Mouse (Mus musculus) MN1 (cell line): ENCODE measurements at regions not wholly inside any gene's neighbourhood (a gene's known extent, or its start where the extent isn't known, plus 50 kb on each side); places are given as distances from the start of the nearest gene placed in this dataset.

Source experiments
- DNase-seq: peaks from one replicate; pipeline ENCODE4 v3.0.0-alpha.2; 2016; ENCODE audit warnings: low spot score

DNA sequence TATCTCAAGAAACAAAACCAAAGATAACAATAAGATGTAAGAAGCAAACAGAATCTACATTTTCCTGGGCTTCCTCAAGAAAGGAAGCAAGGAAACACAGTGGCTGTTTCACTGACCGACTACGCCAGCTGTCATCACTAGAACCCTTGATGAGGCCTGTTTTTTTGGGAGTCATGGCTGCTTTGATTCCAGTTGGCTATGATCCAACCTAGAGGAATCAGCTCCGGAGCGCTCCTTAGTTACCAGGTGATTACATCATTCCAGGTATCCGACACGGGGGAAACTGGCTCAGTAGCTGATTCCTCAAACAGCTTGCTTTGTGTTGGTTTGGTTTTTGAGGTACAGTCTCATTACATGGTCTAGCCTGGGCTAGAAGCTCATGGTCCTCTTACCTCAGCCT, 84.1 kb upstream of the Galnt15 start:
- DNase-seq: peak; percentile 56

DNA sequence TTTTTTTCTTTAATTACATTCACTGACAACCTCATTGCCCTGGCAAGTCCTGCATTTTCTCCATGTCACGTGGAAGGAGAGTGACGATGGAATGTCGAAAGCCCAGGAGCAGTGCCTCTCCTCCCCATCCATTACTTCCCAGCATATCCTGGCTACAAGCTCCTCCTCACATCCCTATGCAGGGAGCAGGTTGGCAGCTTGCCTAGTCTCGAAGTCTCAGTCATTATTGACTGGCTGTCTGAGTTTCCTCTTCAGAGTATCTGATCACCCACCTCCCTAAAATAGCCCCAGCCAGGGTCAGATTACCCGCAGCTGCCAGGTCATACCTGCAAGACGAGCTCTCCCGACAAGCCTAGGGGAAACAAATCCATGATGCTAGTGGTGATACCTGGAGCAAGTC, 83.7 kb upstream of the Galnt15 start:
- DNase-seq: peak; percentile 67

GRCm38 (mm10) chr14:31946032-31946431, 82.8 kb upstream of the Galnt15 start:
- peak; percentile 58 for DNase-seq

DNA sequence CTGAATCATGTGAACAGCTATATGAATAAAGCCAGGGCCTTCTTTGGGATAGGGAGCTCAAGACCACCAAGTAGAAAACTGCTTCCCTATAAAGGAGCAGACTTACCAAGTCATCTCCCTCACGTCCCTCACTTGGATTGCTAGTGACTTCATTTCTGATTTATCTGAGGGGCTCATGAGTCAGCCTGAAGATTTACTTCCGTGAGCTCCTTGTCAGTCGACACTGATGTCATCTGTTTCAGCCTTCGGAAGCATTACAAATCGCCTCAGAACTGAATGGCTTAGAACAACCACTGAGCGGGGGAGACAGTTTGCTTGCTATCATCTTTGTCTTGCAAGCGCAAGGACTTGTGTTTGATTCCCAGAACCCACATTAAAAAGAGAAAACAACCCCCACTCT, 81.5 kb upstream of the Galnt15 start:
- peak; percentile 78 for DNase-seq

- no peak for DNase-seq
Measured at GRCm38 (mm10) chr14:31951894-31952293, 76.9 kb upstream of the Galnt15 start.

GRCm38 (mm10) chr14:31953783-31954182, 75.0 kb upstream of the Galnt15 start:
- DNase-seq: no peak

- DNase-seq: peak; percentile 86
Measured at GRCm38 (mm10) chr14:31954945-31955344, 73.8 kb upstream of the Galnt15 start.

DNA sequence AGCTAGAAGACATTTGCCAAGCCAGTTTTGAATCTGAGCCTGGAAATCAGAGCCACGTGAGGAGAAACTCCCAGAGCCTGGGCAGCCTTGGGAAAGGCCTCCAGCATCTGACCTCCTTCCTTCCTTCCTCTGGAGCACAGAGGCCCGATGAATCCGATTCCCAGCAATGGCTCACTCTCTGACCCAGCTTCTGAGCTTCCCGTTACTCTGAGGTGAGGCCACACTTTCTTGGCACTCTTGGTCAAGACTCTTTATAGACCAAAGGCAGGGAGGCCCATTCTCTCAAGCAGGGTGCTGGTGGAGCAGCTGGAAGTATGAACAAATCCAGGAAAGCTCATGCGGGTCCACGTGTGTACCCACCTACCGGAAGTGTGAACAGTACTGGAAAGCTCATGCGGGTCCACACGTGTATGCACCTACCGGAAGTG, 71.6 kb upstream of the Galnt15 start:
- DNase-seq: no peak

- no peak for DNase-seq
Measured at GRCm38 (mm10) chr14:31960201-31960854, 68.5 kb upstream of the Galnt15 start.

DNA sequence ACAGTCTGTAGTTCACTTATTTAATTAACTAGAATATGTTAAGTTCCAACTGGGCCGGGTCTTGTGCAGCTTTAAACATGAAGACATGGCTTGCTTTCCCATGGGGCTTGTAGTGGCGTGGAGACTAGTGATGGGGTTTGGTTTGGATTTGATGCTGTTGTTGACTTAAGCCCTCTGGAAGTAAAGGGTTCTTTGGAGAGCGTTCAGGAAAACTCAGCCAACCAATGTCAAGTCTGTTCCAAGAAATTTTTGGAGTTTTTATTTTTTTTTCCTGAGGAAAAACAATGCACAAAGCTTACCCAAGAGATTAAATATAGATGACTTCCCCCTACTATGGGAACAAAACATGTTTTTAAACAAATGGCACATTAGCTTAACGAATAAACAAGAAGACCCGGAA, 67.3 kb upstream of the Galnt15 start:
- no peak for DNase-seq

- DNase-seq: no peak
Measured at GRCm38 (mm10) chr14:31963131-31963911, 65.5 kb upstream of the Galnt15 start.

GRCm38 (mm10) chr14:31964076-31964475, 64.7 kb upstream of the Galnt15 start:
- DNase-seq: no peak

GRCm38 (mm10) chr14:31964831-31965230, 64.0 kb upstream of the Galnt15 start:
- DNase-seq: no peak

DNA sequence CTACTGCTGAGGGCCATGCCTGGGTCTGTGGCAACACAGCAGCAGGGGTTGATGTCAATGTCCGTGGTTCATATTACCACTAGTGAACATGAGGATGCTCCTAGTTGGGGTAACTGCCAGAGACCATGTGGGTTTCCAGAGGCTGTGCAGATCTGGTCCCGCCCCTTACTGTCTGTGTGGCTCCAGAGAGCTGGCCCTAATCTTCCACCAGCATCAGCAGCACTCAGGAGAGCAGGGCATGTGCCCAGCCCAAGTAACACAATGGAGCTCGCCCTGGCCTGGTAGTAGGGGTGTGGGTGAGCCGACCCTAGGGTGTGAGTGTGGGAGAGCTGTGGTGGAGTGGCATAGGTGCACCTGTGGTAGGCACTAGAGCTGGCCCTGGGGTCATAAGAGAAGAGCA, 59.3 kb upstream of the Galnt15 start:
- no peak for DNase-seq

- DNase-seq: no peak
Measured at GRCm38 (mm10) chr14:31970245-31970830, 58.5 kb upstream of the Galnt15 start.

DNA sequence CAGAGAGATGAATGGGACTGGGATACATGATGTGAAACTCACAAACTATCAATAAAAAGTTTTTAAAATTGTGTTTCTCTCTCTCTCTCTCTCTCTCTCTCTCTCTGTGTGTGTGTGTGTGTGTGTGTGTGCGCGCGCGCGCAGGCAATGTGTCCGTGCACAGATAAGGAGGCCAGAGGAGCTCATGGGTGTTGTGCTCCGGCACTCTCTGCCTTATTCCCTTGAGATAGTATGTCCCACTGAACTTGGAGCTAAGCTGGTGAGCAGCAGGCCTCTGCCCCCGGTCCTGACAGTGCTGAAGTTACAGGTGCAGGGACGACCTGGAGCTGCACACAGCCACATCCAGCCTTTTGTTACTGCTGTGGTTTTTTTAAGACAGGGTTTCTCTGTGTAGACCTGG, 57.9 kb upstream of the Galnt15 start:
- DNase-seq: no peak

DNA sequence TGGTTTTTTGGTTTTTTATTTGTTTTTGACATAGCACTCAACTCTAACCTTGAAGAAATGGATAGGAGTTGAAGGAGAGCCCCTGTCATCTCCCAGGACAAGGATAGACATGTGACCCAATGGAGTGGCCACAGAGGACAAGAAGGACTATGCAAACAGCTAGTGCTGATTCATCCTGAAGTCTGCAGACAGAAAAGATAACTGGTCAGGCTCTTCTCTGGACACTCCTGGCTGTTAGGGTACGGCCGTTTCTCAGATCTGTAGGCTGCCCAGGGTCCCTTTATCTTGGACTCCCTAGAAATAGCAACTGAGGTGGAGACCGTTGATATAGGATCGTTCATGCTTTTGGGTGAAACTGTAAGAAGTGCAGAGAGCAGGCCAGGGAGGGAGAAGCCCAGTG, 55.1 kb upstream of the Galnt15 start:
- no peak for DNase-seq

DNA sequence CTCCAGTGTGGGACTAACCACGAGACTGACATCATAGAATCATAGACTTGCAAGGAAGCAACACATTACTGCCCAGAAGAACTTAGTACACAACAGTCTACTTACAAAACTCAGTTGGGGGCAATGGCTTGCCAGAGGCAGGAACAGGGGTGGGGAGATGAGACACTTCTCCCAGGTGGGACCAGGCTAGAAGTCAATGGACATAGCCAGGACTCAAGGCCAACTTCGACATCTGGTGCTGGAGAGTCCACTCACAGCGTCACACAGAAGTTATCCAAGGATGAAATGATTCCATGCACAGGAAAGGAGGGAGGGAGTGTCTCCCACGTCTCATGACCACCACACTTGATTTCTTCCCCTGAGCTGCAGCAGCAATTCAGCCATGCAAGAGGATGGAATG, 50.6 kb upstream of the Galnt15 start:
- DNase-seq: no peak

GRCm38 (mm10) chr14:31978690-31979089, 50.1 kb upstream of the Galnt15 start:
- DNase-seq: no peak
